Mouse (Mus musculus): ENCODE measurements at regions not wholly inside any gene's neighbourhood (a gene's known extent, or its start where the extent isn't known, plus 50 kb on each side); places are given as distances from the start of the nearest gene placed in this dataset.

DNA sequence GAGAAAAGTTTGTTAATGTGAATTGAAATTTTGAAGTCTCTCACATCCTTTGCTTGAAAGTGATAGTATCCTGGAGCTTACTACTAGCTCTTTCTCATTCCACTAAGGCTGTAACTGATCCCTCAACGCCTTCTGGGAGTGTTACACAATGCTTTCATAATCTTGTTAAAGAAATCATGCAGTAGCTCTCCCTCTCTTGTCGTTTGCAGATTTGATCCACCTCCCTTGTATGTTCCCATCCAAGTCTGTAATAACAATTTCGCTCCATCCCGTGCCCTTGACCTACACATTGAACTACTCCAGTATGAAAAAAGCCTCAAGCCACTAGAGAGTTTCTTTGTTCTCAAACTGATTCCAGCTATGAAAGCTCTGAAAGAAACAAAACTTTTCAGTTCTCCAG lies 63.9 kb upstream of the Fibin start:
- intact Hi-C loops (cut with DNase I) = no loop called here
- peak; percentile 14 to 26 for DNase-seq

DNA sequence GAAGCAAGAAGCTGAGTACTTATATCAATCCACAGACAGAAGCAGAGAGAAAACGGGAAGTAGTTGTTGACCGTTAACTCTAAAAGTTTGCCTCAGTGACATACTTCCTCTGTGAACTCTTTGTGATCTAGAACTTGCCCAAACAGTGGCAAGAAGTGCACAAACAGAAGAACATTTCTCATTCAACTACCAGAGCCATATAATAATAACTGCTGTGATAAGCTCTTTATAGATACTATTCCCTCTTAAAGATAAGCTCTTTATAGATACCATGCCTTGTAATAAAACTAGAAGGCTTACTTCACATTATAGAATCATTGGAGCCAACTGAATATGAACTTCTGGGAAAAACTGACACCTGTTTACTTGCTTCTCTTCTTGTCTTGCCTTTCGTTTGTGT lies 89.7 kb upstream of the Fibin start:
- intact Hi-C loops (cut with DNase I) = no loop called here
- no peak for DNase-seq

DNA sequence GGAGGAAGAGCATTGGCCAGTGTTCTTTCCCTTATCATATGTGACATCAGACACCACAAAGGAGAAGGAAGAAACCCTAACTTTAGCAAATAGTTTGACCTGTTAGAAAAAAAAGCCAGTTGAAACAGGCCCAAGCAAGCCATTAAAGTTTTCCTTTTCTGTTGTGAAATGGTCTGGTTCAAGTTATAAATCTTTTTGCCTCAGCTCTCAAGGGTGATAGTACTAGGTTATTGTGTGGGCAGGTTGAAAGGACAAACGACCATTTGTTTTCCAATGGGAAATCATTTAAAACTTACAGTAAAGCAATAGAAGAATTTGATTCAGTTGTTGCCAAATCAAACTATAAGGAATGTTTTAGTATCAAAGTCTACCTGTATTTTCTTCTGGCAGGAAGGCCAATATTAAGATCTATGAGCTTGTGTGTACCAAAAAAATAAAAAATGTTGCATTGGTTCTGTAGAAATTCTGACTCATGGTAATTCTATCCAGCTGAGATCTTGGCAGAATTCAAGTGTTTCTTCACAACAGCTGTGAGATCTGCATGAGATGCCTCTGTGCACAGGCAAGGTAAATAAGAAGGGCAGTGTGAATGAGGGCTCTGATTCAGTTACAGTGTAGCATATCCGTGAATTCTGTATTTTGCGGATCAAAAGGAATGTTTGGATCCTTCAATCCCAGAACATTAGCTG lies 109.5 kb upstream of the Fibin start:
- intact Hi-C loops (cut with DNase I) = no loop called here
- DNase-seq = no peak

DNA sequence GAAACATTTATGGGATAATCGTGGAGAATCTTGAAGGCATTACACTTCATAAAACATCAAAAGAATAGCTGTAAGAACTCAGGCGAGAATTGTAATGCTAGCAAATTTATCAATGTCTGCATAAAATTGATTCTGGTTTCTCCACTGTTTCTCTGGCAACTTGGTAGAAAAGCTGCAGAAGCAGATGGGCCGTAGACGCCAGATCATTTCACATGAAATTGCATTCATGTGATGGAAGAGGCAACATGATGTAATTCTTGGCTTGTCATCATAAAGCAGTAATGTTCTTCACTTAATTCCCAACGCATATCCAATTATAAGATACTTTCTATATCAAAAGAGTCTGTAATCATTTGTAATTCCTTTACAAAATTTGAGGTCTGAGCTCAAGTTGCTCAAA lies 113.6 kb upstream of the Fibin start:
- no peak for DNase-seq
- intact Hi-C loops (cut with DNase I) = no loop called here

DNA sequence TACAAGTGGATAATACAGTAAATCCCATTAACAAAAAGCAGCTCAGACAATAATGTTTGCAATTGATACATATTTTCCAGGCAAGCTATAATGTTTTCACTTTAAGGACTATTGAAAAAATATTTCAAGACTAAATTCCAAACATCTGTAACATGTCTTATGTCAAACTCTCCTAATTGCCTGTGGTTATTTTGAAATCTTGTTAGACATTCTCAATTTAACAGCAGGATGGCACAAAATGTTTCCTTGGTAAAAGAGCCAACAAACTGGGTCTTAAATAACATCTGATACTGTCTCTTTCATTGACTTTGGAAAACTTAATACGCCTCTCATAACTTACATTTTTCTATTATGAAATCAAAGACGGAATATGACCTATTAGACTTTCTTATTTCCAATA lies 115.8 kb upstream of the Slc5a12 start:
- intact Hi-C loops (cut with DNase I) = no loop called here
- DNase-seq = no peak

DNA sequence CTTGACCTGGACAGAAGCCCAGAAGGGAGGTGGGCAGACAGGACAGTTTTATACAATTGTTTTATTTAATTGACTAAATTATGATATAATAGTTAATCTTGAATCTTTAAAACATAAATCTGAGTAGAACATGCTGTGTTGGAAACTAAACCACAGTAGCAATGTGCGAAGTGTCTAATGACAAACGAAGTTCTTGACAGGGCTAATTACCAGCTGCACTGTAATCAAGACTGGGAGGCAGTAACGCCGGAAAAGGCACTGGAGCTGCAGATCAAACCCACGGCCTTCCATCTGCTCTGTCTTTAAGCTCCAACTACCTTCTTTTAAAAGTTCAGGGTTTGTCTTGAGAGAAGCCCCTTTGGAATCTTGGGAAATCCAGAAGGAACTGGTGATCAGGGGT lies 110.9 kb upstream of the Slc5a12 start:
- no peak for DNase-seq
- intact Hi-C loops (cut with DNase I) = no loop called here

DNA sequence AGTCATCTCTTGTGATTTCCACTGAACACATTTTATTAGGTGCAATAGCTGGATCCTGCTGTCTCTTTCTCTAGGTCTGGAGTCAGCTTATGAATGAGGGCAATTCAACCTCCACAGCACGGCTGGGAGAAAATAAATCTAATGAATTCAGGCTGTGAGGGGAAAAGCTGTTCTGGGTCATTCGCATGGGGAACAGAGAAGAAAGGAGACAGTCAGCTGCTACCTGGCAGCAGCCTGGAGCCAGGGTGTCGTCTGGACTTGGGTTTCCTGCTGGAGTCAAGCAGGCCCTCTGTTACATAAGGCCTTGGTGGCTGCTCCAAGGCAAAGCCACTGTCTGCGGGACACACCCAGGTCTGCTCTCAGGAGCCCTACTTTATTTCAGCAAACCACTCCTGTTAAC lies 110.4 kb upstream of the Slc5a12 start:
- intact Hi-C loops (cut with DNase I) = no loop called here
- no peak for DNase-seq

DNA sequence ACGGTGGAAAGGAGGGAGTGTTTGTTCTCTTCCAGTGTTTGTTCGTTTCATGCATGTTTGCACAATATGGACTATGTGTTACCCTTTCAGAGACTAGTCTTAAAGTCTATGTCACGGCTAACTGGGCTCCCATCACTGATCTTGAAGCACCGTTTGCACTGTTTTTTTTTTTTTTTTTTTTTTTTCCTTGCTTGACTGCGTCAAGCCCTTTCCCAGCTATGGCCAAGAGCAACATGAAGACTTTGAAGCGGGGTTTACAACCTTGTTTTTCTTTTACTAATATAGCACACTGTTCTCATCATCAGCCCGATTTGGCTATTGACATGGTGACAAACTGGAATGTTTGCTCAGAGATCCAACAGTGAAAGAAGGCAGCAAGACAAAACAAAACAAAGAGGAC lies 109.1 kb upstream of the Slc5a12 start:
- DNase-seq = no peak
- intact Hi-C loops (cut with DNase I) = no loop called here

DNA sequence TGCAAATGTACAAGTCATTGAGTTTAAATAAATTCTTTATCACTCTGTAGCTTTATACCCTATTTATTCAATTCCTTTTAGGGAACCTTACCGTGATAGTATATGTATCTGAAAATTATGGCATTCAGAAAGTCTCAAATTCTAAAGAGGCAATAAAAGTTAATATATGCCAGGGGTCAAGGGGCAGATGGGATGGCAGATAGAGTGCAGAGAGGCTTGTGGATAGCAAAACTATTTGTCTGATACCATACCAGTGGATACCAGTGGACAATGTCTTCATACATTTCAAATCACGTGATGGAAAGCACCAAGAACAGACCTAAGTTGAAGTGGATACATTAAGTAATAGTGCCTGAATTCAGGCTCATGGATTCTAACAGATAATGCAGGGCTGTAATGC lies 95.3 kb upstream of the Slc5a12 start:
- intact Hi-C loops (cut with DNase I) = no loop called here
- DNase-seq = no peak

DNA sequence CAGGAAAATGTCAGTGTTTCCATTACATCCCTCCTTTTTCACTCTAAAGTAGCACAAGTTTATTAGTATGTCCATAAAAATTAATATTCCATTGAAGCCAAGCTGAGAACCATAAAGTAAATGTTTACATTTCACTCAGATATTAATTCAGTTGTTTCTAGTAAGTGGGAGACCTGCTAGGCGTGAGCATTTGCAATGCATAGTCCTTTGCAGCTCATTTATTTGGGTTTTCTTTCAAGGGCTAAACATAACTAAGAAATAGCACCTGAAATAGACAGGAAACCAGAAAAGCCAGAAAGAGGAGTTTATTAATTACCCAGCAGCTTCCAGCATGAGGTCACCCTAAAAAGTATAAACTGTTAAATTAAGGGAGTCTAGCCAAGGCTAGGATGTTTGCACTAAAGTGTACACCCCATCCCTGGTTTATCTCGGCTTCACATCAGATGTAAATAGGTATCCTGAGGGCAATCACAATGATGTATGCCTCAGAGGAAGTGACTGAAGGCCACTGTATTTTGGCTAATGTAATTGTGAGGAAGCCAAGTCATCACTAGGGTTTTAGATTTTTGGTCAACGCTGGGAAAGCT lies 88.8 kb upstream of the Slc5a12 start:
- intact Hi-C loops (cut with DNase I) = no loop called here

DNA sequence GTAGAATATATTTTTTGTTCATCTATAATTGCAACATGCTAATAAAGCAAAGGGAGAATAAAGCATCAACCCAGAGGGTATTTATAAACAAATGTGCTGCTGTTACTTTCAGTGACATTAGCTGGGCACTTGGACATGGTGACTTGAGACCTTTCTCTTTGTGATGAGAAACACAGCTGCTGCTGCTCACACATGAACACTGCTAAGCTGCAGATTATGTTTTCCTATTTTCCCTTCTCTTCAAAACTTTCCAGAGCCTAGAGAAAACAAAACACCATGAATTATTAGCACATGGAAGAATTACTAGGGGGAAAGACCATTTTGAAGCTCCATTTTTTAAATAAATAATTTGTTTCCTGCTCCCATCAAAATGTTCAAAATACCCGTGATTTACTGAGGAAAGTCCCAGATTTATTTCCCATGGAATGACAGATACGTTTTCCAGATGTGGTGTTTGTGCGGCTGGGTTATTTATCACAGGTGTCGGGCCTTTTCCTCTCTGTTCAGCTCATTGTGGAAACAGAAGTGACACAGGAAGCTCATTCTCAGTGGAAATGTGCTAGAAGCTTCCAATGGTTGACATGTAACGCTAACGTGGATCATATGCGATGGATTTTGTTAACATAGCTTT lies 73.8 kb upstream of the Slc5a12 start:
- DNase-seq = peak in 1 of 2 experiments; percentile 6
- intact Hi-C loops (cut with DNase I) = no loop called here

More for the DNA sequence above, 88.8 kb upstream of the Slc5a12 start:
- DNase-seq = no peak

DNA sequence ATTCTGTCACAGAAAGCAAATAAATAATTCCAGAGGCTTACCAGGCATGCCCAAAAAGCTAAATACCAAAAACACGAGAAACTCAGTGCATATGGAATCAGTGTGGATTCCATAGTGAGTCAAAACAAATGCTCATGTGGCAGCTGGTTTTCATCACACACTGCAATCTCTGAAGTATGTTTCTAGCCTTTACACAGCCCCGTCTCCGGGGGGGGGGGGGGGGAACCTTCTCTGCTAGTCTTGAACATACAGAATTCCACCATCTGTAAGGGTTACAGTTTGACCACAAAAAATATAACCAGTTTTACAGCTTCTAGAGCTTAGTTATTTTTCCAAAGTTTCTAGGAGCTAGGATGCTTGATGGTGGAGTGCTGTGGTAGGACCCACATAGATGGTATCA lies 68.9 kb upstream of the Slc5a12 start:
- intact Hi-C loops (cut with DNase I) = no loop called here
- no peak for DNase-seq

DNA sequence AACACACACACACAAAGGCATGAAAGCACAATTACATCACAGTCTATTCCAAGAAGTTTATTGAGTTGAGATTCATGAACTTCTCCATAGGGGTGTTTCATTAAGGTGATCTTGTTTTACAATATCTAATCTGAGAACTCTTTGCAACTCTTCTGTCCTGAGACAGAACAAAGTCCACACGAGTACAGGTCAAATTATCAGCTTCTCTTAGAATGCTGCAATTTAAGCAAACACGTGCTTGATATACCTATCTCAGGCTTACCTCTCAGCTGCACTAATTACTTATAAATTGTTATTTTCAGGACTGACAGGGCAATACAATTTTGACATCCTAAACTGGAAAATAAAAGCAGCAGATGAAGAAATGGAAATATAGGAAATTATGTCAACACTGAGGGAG lies 57.0 kb upstream of the Slc5a12 start:
- no peak for DNase-seq
- intact Hi-C loops (cut with DNase I) = no loop called here

DNA sequence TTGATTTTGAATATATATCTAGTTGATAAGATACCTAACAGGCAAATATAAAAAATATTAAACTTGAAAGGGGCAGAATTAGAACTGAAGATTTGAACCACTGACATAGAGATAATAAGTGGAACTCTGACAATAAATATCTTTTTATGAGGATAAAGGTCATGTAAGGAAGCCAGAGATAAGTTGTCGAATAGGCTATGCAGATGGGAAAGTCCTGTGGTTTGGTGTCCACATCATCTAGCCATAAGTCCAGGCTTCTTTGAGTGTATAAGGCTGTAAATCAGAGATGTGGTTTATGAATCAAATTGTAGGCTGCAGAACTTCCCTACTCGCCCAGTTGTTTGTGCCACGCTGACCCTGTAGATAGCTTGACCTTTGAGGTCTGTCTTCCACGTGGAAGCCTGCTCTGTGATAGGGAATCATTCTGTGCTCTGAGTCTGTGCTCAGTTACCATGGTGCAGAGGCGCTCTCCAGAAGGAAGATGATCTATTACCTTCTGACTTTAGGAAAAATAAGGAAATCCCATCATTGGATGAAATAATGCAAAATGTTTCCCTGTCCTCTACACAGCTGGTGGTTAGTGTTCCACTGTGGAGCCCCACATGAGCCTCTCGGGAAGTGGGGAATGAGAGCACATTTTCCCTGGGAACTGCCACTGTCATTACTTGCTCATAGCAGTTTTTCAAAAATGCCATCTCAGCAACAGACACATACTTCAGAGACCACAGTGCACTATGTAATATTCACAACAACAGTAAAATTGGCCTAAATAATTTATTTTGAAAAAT lies 56.3 kb upstream of the Slc5a12 start:
- intact Hi-C loops (cut with DNase I) = no loop called here

DNA sequence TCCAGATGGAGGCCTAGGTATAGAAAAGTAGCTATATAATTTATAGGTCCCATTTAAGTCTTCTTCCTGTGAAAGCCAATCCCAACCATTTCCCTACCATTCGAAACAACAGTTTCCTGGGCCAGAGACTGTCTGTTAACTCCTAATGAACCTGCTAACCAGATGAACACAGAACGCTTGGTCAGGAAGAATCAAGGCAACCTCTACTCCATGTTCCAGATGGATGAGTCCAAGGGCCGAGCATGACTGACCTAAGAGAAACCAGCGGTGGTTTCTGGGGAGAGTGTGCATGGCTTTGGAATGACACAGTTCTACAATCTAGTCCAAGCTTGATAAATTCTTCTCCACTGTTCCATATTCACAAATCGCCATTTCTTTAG lies 55.8 kb upstream of the Slc5a12 start:
- intact Hi-C loops (cut with DNase I) = no loop called here
- no peak for DNase-seq

More for the DNA sequence above, 56.3 kb upstream of the Slc5a12 start:
- no peak for DNase-seq

Measured in heart, postnatal 10 days (tissue).